Mouse (Mus musculus): ENCODE data around the gene Gm49661. TPM values are rescaled to one million over a fixed set of nuclear protein-coding genes. Genes with fewer than 3 reads are reported as not detected.

Gm49661 gene
- polyA plus RNA-seq, 1 experiment from 2014 or later, result not detected

DNA sequence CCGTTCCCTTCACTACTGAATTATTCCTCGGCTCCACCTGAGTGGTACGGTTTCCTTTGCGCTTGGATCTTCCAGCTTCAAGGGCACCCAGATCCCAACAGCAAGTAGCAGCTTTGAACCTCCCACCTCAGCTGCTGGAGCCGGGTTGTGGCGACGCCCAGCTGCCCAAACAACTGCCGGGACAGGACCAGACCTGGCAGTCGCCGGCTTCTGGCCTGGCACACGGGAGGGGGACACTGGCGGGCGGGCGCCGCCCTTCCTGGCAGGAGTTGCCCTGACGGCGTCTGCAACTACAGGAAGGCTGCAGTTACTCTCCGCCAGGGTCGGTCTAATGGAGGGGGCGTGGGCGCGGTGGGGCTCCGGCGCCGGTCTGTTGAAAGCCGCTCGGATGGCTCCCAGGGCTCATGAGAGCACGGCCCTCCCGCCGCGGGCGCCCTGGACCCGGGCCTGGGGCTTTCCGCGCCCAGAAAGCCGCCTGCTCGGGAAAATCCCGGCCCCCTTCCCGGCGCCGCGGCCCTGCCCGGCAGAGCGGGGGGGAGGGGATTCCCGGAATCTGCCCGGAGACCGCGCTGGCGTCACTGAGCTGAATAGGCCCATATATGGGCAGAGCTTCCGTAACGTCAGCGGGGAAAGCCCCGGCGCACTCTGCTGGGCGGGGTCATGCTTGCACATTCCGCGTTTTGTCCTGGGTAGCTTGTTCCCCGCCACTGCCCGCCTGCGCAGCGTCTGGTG lies 7.0 kb upstream of the Gm49661 start:
- Histone ChIP-seq H3K4me3 (replicated peaks) (peak overlapping the region; percentile 56), H3K36me3 (peaks cover 40% of the 10 kb centered on the region), H3K4me2 (peak overlapping the region; percentile 99), H3K9ac (replicated peaks) (peak overlapping the region; percentile 62), H3K4me1 (replicated peaks) (peaks cover 59% of the 10 kb centered on the region), H3K9me3 (no peaks in the 10 kb centered on the region), H3K27ac (peak overlapping the region; percentile 77), H3K27me3 (peaks cover 30% of the 10 kb centered on the region)
- WGBS, result under 1% methylated on average over 61 of the region's 61 CpGs
- peak; percentile 73 for ATAC-seq (ENCODE audit: insufficient number of reproducible peaks, insufficient read depth, low FRiP score, low TSS enrichment, low read depth)

DNA sequence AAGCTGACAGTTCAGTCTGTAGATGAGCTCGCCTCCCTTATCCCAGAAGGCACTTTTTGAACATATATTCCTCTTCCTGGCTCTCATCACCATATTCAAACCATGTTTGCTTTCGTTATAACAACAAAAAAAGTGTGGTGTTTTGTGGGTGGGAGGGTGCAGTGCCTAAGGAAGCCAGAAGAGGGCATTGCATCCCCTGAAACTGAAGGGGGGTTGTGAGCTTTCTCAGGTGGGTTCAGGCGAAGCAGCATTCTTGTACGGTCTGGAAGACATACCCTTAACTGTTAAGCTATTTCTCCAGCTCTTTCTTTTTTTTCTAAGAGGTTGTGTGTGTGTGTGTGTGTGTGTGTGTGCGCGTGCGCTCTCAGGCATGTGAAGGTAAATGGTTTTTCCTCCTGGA lies 6.2 kb upstream of the Gm49661 start:
- no peaks in the 10 kb centered on the region for H3K9me3 ChIP-seq
- peaks cover 30% of the 10 kb centered on the region for H3K27me3 ChIP-seq
- H3K9ac ChIP-seq (replicated peaks), result no peak overlapping the region
- peak overlapping the region; percentile 99 for H3K4me2 ChIP-seq
- WGBS, result 31% methylated on average over 7 of the region's 7 CpGs
- ATAC-seq (ENCODE audit: insufficient number of reproducible peaks, insufficient read depth, low FRiP score, low TSS enrichment, low read depth), result no peak
- H3K4me1 ChIP-seq (replicated peaks), result peaks cover 59% of the 10 kb centered on the region
- no peak overlapping the region for H3K27ac ChIP-seq
- peak overlapping the region; percentile 56 for H3K4me3 ChIP-seq (replicated peaks)
- H3K36me3 ChIP-seq, result peaks cover 46% of the 10 kb centered on the region

DNA sequence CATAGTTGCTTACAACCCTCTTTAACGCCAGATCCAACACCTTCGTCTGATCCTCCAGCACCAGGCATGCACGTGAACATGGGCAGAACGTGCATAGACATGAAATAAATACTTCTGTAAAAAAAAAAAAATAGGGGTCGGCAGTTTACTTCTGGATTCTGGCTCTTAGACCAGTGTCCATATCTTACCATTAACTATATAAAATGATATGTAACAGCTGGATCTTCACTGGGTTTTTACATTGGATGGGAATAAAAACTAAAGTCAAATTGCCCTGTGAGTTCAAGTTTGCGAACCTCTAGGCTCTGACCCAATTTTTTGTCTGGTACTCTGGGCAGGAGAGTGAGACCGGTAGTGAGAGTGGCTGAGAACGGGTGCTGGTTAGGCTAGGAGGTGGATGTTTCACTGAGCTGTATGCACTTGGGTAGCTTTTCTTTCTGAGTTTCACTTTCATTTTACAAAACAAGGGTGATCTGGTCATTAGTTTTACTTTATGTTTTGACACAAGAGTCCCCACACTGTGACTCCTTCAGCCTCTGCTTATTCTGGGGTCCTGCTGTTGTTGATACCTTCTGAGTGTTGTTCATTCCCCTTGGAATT lies 5.4 kb upstream of the Gm49661 start:
- Histone ChIP-seq H3K9me3 (no peaks in the 10 kb centered on the region), H3K4me3 (replicated peaks) (no peak overlapping the region), H3K4me1 (replicated peaks) (peaks cover 53% of the 10 kb centered on the region), H3K9ac (replicated peaks) (no peak overlapping the region), H3K4me2 (no peak overlapping the region), H3K27ac (no peak overlapping the region), H3K27me3 (peaks cover 30% of the 10 kb centered on the region), H3K36me3 (peaks cover 46% of the 10 kb centered on the region)
- ATAC-seq (ENCODE audit: insufficient number of reproducible peaks, insufficient read depth, low FRiP score, low TSS enrichment, low read depth), result no peak
- 80% methylated on average over 8 of the region's 8 CpGs for WGBS

DNA sequence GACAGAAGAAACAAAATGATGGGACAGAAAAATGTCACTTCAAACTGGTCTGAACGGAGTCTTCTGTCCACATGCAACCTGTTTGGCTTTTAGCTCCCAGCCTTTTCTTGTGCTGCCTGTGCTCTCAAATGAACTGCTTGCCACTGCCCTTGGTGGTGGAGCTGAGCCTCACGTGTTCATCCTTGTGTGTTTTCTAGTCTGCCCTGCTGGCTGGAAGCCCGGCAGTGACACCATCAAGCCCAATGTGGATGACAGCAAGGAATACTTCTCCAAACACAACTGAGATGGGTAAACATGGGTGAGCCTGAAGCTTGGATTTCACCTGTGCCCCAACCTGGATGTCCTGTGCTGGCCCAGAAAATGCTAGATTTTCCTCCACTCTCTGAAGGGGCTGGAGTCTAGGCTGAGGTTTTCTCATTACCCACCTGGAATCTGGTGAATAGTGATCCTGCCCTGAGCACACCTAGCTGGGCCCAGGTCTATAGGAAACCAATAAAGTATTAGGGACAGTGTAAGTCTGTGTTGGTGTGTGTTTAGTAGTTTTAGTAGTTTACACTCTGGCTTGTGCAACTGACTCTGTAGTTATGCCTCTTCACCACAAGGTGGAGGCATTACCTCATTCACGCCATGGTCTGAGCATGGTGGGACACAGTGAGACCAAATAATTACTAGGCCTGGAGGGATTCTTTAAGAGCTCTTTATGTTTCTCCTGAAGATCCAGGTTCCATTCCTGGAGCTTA lies 4.7 kb upstream of the Gm49661 start:
- no peak for ATAC-seq (ENCODE audit: insufficient number of reproducible peaks, insufficient read depth, low FRiP score, low TSS enrichment, low read depth)
- Histone ChIP-seq H3K9me3 (no peaks in the 10 kb centered on the region), H3K4me3 (replicated peaks) (no peak overlapping the region), H3K9ac (replicated peaks) (no peak overlapping the region), H3K4me1 (replicated peaks) (peaks cover 46% of the 10 kb centered on the region), H3K36me3 (peaks cover 46% of the 10 kb centered on the region), H3K4me2 (no peak overlapping the region), H3K27ac (0 out of 2 replicates have a peak overlapping the region, but pooled peaks have one; percentile 23), H3K27me3 (peaks cover 23% of the 10 kb centered on the region)
- 65% methylated on average over 4 of the region's 4 CpGs for WGBS

DNA sequence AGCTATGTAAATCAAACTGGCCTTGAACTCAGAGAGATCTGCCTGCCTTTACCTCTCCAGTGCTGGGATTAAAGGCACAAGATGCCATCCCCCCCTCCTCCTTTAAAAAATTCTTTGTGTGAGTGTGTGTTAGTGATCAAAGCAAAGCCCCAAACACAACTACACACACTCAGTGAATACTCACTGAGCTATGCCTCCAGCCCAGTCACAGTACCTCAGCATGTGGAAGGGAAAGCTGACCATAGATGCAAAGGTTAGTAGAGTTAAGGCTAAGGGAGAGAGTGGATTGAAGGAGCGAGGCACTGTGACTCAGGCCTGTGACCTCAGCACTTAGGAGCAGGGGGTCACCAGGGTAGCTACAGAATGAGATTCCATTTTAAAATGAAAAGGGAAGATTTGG lies 3.8 kb upstream of the Gm49661 start:
- H3K4me3 ChIP-seq (replicated peaks), result no peak overlapping the region
- H3K27me3 ChIP-seq, result peaks cover 16% of the 10 kb centered on the region
- no peak overlapping the region for H3K9ac ChIP-seq (replicated peaks)
- no peak overlapping the region for H3K27ac ChIP-seq
- H3K36me3 ChIP-seq, result peaks cover 46% of the 10 kb centered on the region
- ATAC-seq (ENCODE audit: insufficient number of reproducible peaks, insufficient read depth, low FRiP score, low TSS enrichment, low read depth), result no peak
- H3K4me1 ChIP-seq (replicated peaks), result peaks cover 43% of the 10 kb centered on the region
- H3K4me2 ChIP-seq, result no peak overlapping the region
- 95% methylated on average over 1 of the region's 1 CpGs for WGBS
- no peaks in the 10 kb centered on the region for H3K9me3 ChIP-seq

DNA sequence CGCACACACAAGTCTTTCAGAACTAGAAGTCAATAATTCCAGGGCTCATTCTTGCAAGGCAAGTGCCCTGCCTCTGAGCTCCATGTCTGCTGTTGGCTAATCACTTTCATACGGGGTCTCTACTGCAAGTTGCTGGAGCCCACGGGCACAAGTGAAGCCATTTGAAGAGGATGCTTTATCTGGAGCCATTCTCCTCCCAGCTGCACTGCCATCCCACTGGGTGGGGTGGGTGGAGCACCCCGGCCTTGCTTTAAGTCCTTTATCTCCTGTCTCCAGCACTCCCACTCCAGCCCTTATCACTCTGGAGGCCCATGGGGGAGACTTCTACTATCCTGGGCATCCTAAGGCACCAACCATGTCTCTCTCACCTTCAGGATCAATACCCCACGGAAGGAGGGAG lies 1.7 kb upstream of the Gm49661 start:
- WGBS, result 68% methylated on average over 5 of the region's 5 CpGs
- Histone ChIP-seq H3K27me3 (no peaks in the 10 kb centered on the region), H3K4me2 (peak overlapping the region; percentile 90), H3K4me3 (replicated peaks) (peak overlapping the region; percentile 80), H3K4me1 (replicated peaks) (peaks cover 31% of the 10 kb centered on the region), H3K27ac (0 out of 2 replicates have a peak overlapping the region, but pooled peaks have one; percentile 35), H3K9ac (replicated peaks) (peak overlapping the region; percentile 92), H3K9me3 (no peaks in the 10 kb centered on the region), H3K36me3 (peaks cover 46% of the 10 kb centered on the region)
- ATAC-seq (ENCODE audit: insufficient number of reproducible peaks, insufficient read depth, low FRiP score, low TSS enrichment, low read depth), result no peak

DNA sequence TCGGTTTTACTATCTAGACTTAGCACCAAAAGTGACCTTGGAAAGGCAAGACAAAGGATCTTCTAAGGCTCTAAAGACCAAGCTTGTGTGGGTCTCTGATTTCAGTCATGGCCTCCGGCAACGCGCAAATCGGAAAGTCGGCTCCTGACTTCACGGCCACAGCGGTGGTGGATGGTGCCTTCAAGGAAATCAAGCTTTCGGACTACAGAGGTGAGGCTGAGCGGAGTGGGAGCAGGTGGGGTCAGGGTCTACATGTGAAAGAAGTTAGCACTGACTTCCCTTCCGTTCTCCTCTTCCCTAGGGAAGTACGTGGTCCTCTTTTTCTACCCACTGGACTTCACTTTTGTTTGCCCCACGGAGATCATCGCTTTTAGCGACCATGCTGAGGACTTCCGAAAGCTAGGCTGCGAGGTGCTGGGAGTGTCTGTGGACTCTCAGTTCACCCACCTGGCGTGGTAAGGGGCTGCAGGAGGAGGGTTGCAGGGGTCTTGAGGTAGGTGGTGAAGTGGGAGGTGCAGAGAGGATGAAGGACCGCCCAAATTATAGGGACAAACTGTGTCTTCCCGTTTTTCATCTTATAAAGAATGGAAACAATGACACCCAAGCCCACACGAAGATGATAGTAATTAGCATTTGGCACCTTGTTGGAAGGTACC lies 1.0 kb upstream of the Gm49661 start:
- peak overlapping the region; percentile 92 for H3K9ac ChIP-seq (replicated peaks)
- no peaks in the 10 kb centered on the region for H3K9me3 ChIP-seq
- H3K4me2 ChIP-seq, result peak overlapping the region; percentile 90
- H3K27ac ChIP-seq, result peak overlapping the region; percentile 89
- peaks cover 44% of the 10 kb centered on the region for H3K36me3 ChIP-seq
- no peak for ATAC-seq (ENCODE audit: insufficient number of reproducible peaks, insufficient read depth, low FRiP score, low TSS enrichment, low read depth)
- H3K4me3 ChIP-seq (replicated peaks), result peak overlapping the region; percentile 80
- peaks cover 26% of the 10 kb centered on the region for H3K4me1 ChIP-seq (replicated peaks)
- WGBS, result 9% methylated on average over 21 of the region's 21 CpGs
- H3K27me3 ChIP-seq, result no peaks in the 10 kb centered on the region

DNA sequence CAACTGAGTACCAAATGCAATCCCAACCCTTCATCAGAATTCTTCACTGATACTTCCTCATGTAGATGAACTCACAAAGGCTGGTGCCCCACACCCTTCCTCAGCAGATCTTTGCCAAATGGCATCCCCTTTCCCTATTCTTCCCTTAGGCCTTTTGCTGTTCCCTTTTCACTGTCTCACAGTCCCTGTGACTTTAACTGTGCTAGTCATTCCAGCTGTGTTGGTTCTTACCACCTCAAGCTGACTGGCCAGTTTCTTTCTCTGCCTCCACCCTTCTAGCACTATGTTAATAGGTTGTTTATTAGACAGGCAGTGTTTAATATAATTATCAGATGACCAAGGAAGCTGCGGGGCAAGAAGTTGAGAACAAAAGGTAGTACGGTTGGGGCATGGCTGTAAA lies 583 bp downstream of the Gm49661 start:
- H3K4me1 ChIP-seq (replicated peaks), result peaks cover 31% of the 10 kb centered on the region
- no peak for ATAC-seq (ENCODE audit: insufficient number of reproducible peaks, insufficient read depth, low FRiP score, low TSS enrichment, low read depth)
- H3K4me2 ChIP-seq, result peak overlapping the region; percentile 90

DNA sequence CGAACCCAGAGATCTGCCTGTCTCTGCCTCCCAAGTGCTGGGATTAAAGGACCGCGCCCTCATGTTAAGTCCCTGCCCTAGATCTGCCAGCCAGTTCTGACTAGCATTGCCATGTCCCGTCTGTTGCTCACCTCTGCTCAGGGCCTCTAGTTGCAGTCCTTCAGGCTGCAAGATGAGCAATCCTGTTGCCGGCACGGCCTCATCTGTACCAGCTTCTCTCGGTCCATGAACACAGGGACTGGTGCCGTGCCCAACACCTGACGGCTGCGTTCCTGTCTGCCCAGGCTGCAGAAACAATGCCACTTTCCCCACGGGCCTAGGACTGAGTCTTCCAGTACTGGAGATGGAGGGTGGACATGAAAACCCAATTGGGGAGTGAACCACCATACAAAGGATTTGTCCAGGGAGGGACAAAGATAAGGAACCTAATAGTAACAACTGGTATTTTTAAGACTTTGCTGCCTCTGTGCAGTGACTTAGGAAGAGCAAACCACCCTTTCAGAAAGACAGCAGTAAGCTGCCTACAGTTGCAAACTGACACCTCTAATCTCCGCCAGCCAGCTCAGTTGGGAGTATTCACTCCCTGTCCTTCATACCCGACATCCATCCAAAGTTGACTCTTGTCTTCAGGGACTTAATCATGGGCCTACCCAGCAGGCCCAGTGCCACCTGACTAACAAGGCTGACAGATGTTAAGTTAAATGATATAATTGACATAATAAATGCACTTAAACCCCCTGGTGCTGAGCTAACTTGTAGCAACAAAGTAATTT lies 1.5 kb downstream of the Gm49661 start:
- H3K27me3 ChIP-seq, result no peaks in the 10 kb centered on the region
- peaks cover 31% of the 10 kb centered on the region for H3K4me1 ChIP-seq (replicated peaks)
- H3K4me2 ChIP-seq, result peak overlapping the region; percentile 90; the same call in 1 of the 2 replicates
- H3K4me3 ChIP-seq (replicated peaks), result no peak overlapping the region
- H3K9ac ChIP-seq (replicated peaks), result peak overlapping the region; percentile 92; the same call in 1 of the 2 replicates
- ATAC-seq (ENCODE audit: insufficient number of reproducible peaks, insufficient read depth, low FRiP score, low TSS enrichment, low read depth), result no peak
- peaks cover 25% of the 10 kb centered on the region for H3K36me3 ChIP-seq
- WGBS, result 90% methylated on average over 13 of the region's 13 CpGs
- no peaks in the 10 kb centered on the region for H3K9me3 ChIP-seq
- H3K27ac ChIP-seq, result no peak overlapping the region

More for the DNA sequence above, 583 bp downstream of the Gm49661 start:
- Histone ChIP-seq H3K9me3 (no peaks in the 10 kb centered on the region), H3K27me3 (no peaks in the 10 kb centered on the region), H3K27ac (peak overlapping the region; percentile 89), H3K9ac (replicated peaks) (peak overlapping the region; percentile 92), H3K4me3 (replicated peaks) (peak overlapping the region; percentile 80), H3K36me3 (peaks cover 31% of the 10 kb centered on the region)
- whole genome bisulfite sequencing, result 15% methylated on average over 2 of the region's 2 CpGs

DNA sequence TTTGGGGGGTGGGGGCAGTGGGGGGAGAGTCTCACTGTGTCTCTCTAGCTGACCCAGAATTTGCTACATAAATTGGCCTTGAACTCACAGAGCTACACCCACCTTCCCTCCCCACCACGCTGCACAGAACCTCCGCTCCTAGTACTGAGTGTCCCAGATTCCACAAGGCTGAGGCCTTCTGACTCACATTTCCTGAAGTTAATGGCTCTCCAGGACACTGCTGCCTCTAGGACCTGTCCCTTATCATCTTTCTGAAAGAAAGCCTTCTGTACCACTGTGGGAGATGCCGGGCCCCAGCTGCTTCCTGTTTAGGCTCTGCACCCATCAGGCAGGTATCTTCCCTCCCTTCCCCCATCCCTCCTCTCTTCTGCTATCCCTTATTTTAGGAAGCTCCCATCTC lies 2.6 kb downstream of the Gm49661 start:
- Histone ChIP-seq H3K27me3 (no peaks in the 10 kb centered on the region), H3K27ac (no peak overlapping the region), H3K9ac (replicated peaks) (peak overlapping the region; percentile 66; the same call in 1 of the 2 replicates), H3K4me3 (replicated peaks) (peak overlapping the region; percentile 66), H3K9me3 (no peaks in the 10 kb centered on the region), H3K4me2 (peak overlapping the region; percentile 72), H3K36me3 (peaks cover 25% of the 10 kb centered on the region), H3K4me1 (replicated peaks) (peaks cover 31% of the 10 kb centered on the region)
- no peak for ATAC-seq (ENCODE audit: insufficient number of reproducible peaks, insufficient read depth, low FRiP score, low TSS enrichment, low read depth)
- WGBS, result 58% methylated on average over 3 of the region's 3 CpGs
